Mouse (Mus musculus) stomach, postnatal 0 days (tissue): ENCODE data around the gene Sema5a.

Experiments used
- CTCF ChIP-seq: IDR thresholded peaks from 2 replicates; pipeline ENCODE4 v1.5.1; 2016; ENCODE audit warnings: antibody characterized with exemption, low read depth, mild to moderate bottlenecking, moderate library complexity
- EP300 ChIP-seq: optimal IDR thresholded peaks from 2 replicates; pipeline ENCODE3; 2016; ENCODE audit warnings: antibody characterized with exemption

GRCm38 (mm10) chr15:32244344-32244955 is at the start of gene Sema5a:
- TF ChIP-seq CTCF: no peak
- TF ChIP-seq EP300: no peak
